Mouse (Mus musculus) megakaryocyte, embryonic 14.5 days (primary cell): ENCODE measurements at regions not wholly inside any gene's neighbourhood (a gene's known extent, or its start where the extent isn't known, plus 50 kb on each side); places are given as distances from the start of the nearest gene placed in this dataset.

Source experiments
- FLI1 ChIP-seq: IDR thresholded peaks from 2 replicates; pipeline ENCODE4 v1.6.1; 2012; ENCODE audit warnings: low read length, inconsistent platforms, mixed read lengths
- GATA1 ChIP-seq: IDR thresholded peaks from 3 replicates; pipeline ENCODE4 v1.6.1; 2012; ENCODE audit warnings: mixed read lengths, low read length, inconsistent platforms, borderline replicate concordance

DNA sequence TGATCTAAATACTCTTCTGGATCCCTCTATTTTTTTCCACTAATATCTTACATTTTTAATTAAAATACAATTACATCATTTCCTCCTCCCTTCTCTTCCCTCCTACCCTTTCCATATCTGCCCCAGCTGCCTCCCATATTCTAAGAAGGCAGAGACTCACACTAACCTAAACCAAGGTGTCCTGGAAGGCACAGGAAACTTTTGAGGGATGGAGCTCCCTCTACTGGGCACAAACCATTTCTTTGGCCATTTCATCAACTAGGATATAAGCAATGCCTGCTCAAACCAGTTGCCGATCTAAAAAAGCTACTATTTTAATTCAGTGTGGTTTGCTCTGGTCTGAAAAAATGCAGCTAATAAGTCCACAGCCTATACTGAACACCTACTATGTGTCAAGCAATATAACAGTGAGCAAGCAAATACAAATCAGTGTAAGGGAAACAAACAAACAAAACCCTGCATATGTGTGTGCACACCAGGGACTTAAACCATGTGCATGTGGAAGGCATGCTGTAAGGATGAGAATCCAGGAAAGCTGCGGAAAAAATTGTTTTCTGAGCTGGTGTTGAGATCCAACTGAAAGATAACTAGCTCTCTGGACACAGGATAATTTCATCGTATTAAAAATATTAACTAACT is 182.3 kb upstream of the Lmcd1 start:
- TF ChIP-seq FLI1 = no peak
- no peak for TF ChIP-seq GATA1
